Mouse (Mus musculus) lung, embryonic 15.5 days (tissue): Measurements from ENCODE around the gene Csgalnact2. TPM values are rescaled to one million over a fixed set of nuclear protein-coding genes. Genes with fewer than 3 reads are reported as not detected.

ENCODE experiments used
- ATAC-seq: fragments of 200-750 bp; cut with Nextera tagmentation; 2 replicates; pipeline ENCODE4 v1.8.0; 2017; ENCODE audit warnings: moderate number of reproducible peaks, borderline replicate concordance; ENCODE audit not compliant: low FRiP score, low TSS enrichment; ENCODE audit errors: extremely low read depth
- H3K27ac ChIP-seq: fragments of 300-500 bp; sonication (generic); 2 replicates; pipeline ENCODE4 v1.5.1; 2015; ENCODE audit warnings: moderate library complexity, mild to moderate bottlenecking, inconsistent platforms
- H3K27me3 ChIP-seq: fragments of 300-500 bp; sonication (generic); 2 replicates; pipeline ENCODE4 v1.6.1; 2015; ENCODE audit warnings: inconsistent platforms
- H3K36me3 ChIP-seq: fragments of 300-500 bp; sonication (generic); 2 replicates; pipeline ENCODE4 v1.6.1; 2015; ENCODE audit warnings: inconsistent platforms
- H3K4me1 ChIP-seq: fragments of 300-500 bp; sonication (generic); 2 replicates; pipeline ENCODE4 v1.6.1; 2015; ENCODE audit warnings: inconsistent platforms
- H3K4me2 ChIP-seq: fragments of 300-500 bp; sonication (generic); 2 replicates; pipeline ENCODE4 v1.6.1; 2015; ENCODE audit warnings: inconsistent platforms, mild to moderate bottlenecking, moderate library complexity
- H3K4me3 ChIP-seq: fragments of 300-500 bp; sonication (generic); 2 replicates; pipeline ENCODE4 v1.5.1; 2015; ENCODE audit warnings: mild to moderate bottlenecking, inconsistent platforms
- H3K9ac ChIP-seq: fragments of 300-500 bp; sonication (generic); 2 replicates; pipeline ENCODE4 v1.6.1; 2015; ENCODE audit warnings: inconsistent platforms
- H3K9me3 ChIP-seq: fragments of 300-500 bp; sonication (generic); 2 replicates; pipeline ENCODE4 v1.6.1; 2016; ENCODE audit warnings: inconsistent platforms
- WGBS: fragments of 180-500 bp; shearing (Covaris S2); methylation state at CpG from one replicate; pipeline ENCODE4 v1.1.7; 2015; 5-methylcytosine and 5-hydroxymethylcytosine counted together
- microRNA-seq: library from miRNA; unstranded; fragments of <30 nt; microRNA quantifications from one replicate; pipeline ENCODE4, GENCODE M21; 2016
- polyA plus RNA-seq: library from polyadenylated mRNA; unstranded; fragments of >200 nt; fragmentation: Nextera tagmentation; extraction: Ambion mirVana; gene quantifications from 2 replicates; pipeline ENCODE4 v1.2.1, GENCODE M21; 2015

Csgalnact2 gene
- polyA plus RNA-seq, 1 experiment from 2014 or later, result 20.8 TPM

DNA sequence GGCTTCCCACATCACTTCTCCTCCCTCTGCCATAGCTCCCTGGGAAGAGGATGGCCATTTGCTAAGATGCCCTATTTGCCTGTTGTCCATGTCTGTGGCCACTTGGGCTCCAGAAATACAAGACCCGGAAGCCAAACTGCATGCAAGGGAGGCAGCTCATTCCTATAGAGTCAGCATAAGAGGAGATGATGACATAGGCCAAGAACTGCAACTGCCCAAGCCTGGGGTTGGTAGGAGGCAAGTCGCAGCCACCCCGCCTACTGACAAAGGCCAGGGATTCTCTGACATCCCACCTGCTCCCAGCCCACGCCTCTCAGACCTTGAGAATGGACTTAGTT lies 68.0 kb downstream of the Csgalnact2 start:
- no peak overlapping the region for H3K4me3 ChIP-seq
- H3K4me1 ChIP-seq, result peaks cover 41% of the 10 kb centered on the region
- H3K9me3 ChIP-seq, result no peaks in the 10 kb centered on the region
- no peak overlapping the region for H3K9ac ChIP-seq
- no peak for ATAC-seq
- no peak overlapping the region for H3K4me2 ChIP-seq
- H3K36me3 ChIP-seq, result no peaks in the 10 kb centered on the region
- H3K27ac ChIP-seq, result no peak overlapping the region
- WGBS, result 84% methylated on average over 4 of the region's 4 CpGs
- H3K27me3 ChIP-seq, result peaks cover 8% of the 10 kb centered on the region

GRCm38 (mm10) chr6:118070321-118071012 lies 68.5 kb downstream of the Csgalnact2 start:
- no peak overlapping the region for H3K4me2 ChIP-seq

GRCm38 (mm10) chr6:118067720-118068119 lies 71.2 kb downstream of the Csgalnact2 start:
- Histone ChIP-seq H3K4me1 (peaks cover 37% of the 10 kb centered on the region), H3K4me3 (no peak overlapping the region), H3K9me3 (no peaks in the 10 kb centered on the region), H3K36me3 (no peaks in the 10 kb centered on the region), H3K27me3 (peaks cover 24% of the 10 kb centered on the region), H3K4me2 (no peak overlapping the region; the same call in 1 of the 2 replicates), H3K9ac (no peak overlapping the region), H3K27ac (no peak overlapping the region)
- ATAC-seq, result no peak
- WGBS, result 64% methylated on average over 7 of the region's 7 CpGs

More at GRCm38 (mm10) chr6:118070321-118071012, 68.5 kb downstream of the Csgalnact2 start:
- Histone ChIP-seq H3K9ac (no peak overlapping the region), H3K36me3 (no peaks in the 10 kb centered on the region), H3K27ac (no peak overlapping the region), H3K4me1 (peaks cover 46% of the 10 kb centered on the region), H3K9me3 (no peaks in the 10 kb centered on the region), H3K27me3 (peaks cover 12% of the 10 kb centered on the region), H3K4me3 (no peak overlapping the region)
- 57% methylated on average over 5 of the region's 5 CpGs for WGBS
- ATAC-seq, result no peak

DNA sequence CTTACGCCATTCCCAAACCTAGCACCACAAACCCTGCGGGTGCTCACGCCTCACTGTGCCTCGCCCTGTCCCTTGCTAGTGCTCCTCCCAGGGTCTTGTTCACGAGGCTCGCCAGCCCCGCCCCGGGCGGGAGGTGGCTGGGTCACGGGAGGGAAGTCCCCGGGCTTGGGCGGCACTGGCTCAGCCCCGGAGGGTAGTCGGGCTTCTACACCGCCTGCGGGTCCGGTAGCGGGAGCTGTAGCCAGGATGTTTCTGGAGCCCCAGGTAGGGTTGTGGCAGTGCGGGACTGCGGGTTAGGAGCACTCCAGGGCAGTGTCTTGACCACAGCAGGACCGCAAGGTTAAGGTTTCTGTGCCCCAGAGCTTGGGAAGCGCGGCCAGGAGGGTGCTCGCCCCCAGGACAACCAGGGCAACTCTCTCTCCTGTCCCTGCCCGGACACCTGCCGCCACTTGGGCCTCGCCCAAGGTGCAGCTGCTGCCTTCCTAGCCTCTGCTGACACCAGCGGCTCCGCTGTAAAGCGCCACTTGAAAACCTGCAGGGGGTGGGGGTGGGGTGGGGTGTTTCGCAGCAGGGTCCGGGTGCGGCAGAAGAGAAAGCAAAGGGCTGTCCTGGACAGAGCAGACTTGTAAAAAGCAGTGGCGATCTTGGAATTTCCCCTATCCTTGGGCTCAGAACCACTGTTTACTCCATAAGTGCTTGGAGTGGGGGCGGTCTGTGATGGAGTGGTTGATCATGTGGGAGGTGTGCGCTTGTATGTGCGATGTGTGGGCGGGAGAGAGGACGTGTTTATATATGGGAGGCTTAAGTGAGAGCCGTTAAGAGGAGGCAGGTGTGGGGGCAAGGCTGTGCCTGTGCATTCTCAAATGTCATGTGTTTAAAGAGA lies 72.5 kb downstream of the Csgalnact2 start:
- peaks cover 37% of the 10 kb centered on the region for H3K4me1 ChIP-seq
- peak overlapping the region; percentile 91 for H3K4me2 ChIP-seq
- H3K9ac ChIP-seq, result peak overlapping the region; percentile 52
- H3K9me3 ChIP-seq, result no peaks in the 10 kb centered on the region
- ATAC-seq, result peak; percentile 62
- H3K27me3 ChIP-seq, result peaks cover 24% of the 10 kb centered on the region
- H3K4me3 ChIP-seq, result peak overlapping the region; percentile 50
- WGBS, result under 1% methylated on average over 40 of the region's 40 CpGs
- H3K36me3 ChIP-seq, result no peaks in the 10 kb centered on the region
- peak overlapping the region; percentile 89 for H3K27ac ChIP-seq

DNA sequence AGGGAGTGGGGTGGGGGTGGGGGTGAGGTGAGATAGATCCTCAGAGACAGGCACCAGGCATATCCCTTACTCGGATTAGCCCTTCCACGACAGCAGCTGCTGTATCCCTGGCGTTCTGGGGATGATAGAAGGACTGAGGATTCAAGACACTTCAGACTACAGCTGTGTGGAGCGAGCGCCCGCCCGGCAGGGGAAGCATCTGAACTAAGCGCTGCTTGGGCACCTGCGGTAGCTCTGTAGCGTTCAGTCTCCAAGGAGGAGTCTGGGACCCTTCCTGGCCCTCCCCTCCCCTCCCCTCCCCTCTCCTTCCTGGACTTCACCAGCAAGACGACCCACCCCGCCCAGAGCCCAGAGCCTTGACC lies 73.1 kb downstream of the Csgalnact2 start:
- Histone ChIP-seq H3K4me3 (peak overlapping the region; percentile 50), H3K9me3 (no peaks in the 10 kb centered on the region), H3K9ac (peak overlapping the region; percentile 52; the same call in 1 of the 2 replicates), H3K27me3 (peaks cover 24% of the 10 kb centered on the region), H3K36me3 (no peaks in the 10 kb centered on the region), H3K27ac (peak overlapping the region; percentile 89), H3K4me2 (peak overlapping the region; percentile 91), H3K4me1 (peaks cover 35% of the 10 kb centered on the region)
- 1% methylated on average over 12 of the region's 12 CpGs for WGBS
- ATAC-seq, result no peak; the same call in 1 of the 2 replicates

- H3K4me1 ChIP-seq, result peaks cover 29% of the 10 kb centered on the region
- H3K4me3 ChIP-seq, result no peak overlapping the region; the same call in 1 of the 2 replicates
- no peaks in the 10 kb centered on the region for H3K36me3 ChIP-seq
- peak overlapping the region; percentile 91 for H3K4me2 ChIP-seq
- H3K9ac ChIP-seq, result no peak overlapping the region
- ATAC-seq, result no peak
- no peaks in the 10 kb centered on the region for H3K9me3 ChIP-seq
- WGBS, result 13% methylated on average over 7 of the region's 7 CpGs
- H3K27me3 ChIP-seq, result peaks cover 24% of the 10 kb centered on the region
- H3K27ac ChIP-seq, result no peak overlapping the region
Observed at GRCm38 (mm10) chr6:118064968-118065530, 73.9 kb downstream of the Csgalnact2 start.

- Histone ChIP-seq H3K27me3 (peaks cover 24% of the 10 kb centered on the region), H3K4me2 (no peak overlapping the region), H3K9me3 (no peaks in the 10 kb centered on the region), H3K27ac (no peak overlapping the region), H3K36me3 (no peaks in the 10 kb centered on the region), H3K9ac (no peak overlapping the region), H3K4me1 (peaks cover 23% of the 10 kb centered on the region), H3K4me3 (no peak overlapping the region)
- no peak for ATAC-seq
- 68% methylated on average over 5 of the region's 5 CpGs for WGBS
Observed at GRCm38 (mm10) chr6:118063266-118063665, 75.7 kb downstream of the Csgalnact2 start.

DNA sequence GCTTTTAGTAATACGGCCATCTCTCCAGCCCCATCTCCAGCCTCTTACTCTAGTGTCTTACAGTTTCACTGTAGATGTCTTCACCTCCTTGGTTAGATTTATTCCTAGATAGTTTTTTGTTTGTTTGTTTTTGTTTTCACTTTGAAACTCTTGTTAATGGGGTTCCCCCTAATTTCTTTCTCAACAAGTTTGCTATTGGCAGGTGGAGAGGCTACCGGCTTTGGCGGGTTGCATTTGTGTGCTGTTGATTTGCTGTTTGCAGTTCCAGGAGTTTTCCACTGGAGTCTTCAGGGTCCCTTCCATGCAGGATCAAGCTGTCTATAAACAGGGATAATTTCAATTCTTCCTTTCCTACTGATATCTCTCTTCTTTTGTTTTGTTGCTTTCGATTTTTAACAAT lies 77.7 kb downstream of the Csgalnact2 start:
- 90% methylated on average over 4 of the region's 4 CpGs for WGBS

More for the DNA sequence above, 77.7 kb downstream of the Csgalnact2 start:
- Histone ChIP-seq H3K27me3 (peaks cover 19% of the 10 kb centered on the region), H3K9ac (no peak overlapping the region), H3K9me3 (no peaks in the 10 kb centered on the region), H3K27ac (no peak overlapping the region), H3K36me3 (no peaks in the 10 kb centered on the region), H3K4me1 (peaks cover 14% of the 10 kb centered on the region), H3K4me3 (no peak overlapping the region), H3K4me2 (no peak overlapping the region)
- no peak for ATAC-seq

Small RNAs within 50 kb of the gene (microRNA-seq; reads per million reads assigned to microRNA genes)
- not detected for gene Mir7044

Other genes with a start within 250 kb of the Csgalnact2 start
- 788 and 807 TPM in 2 replicates for gene Hnrnpf, start 238.8 kb downstream of the Csgalnact2 start, polyA plus RNA-seq
- gene Fxyd4, start 201.4 kb downstream of the Csgalnact2 start, polyA plus RNA-seq, result 4.5 and 5.2 TPM in 2 replicates
- 3.0 and 4.4 TPM in 2 replicates for gene Rasgef1a, start 127.7 kb downstream of the Csgalnact2 start, polyA plus RNA-seq
- 2.4 and 2.6 TPM in 2 replicates for gene Ret, start 58.6 kb upstream of the Csgalnact2 start, polyA plus RNA-seq